Mouse (Mus musculus) embryo, embryonic 11 days (tissue): ENCODE measurements around the gene Serpina3c.
"Not testable (repeated sequence)": the region's sequence is repeated elsewhere in the genome, so short reads cannot be mapped to it uniquely, and the experiment has no call there.

Experiments
- DNase-seq: peaks from one replicate; pipeline ENCODE4 v3.0.0-alpha.2; 2015

The Serpina3c gene

DNA sequence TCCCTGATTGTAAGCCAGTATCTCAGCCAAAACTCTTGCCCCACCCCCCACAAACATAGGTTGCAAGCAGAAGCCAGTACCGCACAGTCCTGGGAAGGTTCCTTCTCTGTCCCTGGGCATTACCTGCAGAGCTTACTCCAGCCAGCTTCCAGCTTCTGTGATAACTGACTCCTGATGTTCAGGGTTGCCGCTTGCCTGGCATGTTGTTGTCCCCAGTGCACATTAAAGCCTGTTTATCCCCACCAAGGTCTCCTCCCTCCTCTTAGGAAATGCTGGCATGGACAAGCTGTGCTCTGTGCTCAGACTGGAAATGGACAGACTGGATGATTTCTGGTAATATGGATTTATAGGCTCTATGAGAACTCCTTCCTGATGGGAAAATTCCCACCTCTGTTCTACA, at the start of gene Serpina3c:
Gene Serpina3c (minus strand): TSS at position 215 of the 400 bp plus-strand sequence.
- no peak for DNase-seq

DNA sequence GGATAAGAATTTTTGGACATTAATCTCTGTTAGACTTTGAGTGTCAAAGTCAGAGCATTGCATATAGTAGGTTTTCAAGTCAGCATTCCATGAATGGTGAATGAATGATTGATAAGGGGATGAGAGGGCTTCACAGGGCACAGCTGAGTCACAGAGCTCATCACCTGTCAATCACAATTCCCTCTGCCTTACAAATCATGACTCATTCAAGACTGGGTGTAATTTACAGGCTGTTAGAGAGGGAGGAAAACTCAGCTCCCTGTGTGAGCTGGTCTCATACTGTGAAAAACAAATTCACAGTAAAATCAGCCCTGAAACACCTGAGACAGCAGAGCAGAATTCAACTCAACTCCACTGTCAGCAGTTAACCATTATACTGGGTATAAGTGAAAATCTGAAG, 37.2 kb upstream of the Serpina3c start:
- no peak for DNase-seq

DNA sequence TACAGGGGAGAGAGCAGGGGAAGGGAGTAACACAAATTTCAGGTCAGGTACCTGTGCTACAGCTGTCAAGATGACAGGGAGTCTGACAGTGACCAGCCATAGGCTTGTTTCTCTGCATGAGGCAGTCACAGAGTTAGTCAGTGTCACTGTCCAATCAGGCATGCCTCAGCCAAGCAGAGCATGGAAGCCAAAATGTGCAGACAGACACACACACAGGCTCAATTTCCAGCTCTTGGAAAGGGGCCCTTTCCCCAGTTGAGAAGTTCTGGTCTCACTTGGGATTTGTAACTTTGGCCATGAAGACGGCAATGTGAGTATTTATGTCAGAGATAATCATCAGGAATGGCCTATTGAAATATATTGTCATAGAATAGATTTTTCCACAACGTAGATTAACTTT, 35.6 kb upstream of the Serpina3c start:
- no peak for DNase-seq

DNA sequence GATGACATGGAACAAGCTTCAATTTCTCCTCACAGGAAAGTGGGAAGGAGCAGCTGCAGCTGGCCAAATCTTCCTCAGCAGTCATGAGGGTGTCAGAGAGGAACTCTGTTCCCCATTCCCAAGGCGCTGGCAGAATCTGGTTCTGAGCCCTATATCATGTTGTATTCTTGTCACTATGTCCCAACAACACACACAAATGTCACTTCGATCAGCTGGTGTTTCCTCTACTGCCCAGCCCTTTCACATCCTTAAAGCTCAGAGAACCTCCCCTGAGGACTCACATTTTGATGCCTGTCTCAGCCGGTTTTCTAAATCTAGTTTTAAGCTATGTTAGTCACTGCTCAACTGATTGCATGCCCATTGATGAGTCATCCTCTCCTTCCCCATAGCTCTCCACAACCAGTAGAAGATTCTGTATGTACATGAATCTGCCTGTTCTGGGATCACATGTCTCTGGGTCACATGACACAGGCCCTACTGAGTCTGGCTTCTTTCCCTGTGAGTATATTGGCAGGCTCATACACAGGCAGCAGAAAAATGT, 32.4 kb upstream of the Serpina3c start:
- no peak for DNase-seq

DNA sequence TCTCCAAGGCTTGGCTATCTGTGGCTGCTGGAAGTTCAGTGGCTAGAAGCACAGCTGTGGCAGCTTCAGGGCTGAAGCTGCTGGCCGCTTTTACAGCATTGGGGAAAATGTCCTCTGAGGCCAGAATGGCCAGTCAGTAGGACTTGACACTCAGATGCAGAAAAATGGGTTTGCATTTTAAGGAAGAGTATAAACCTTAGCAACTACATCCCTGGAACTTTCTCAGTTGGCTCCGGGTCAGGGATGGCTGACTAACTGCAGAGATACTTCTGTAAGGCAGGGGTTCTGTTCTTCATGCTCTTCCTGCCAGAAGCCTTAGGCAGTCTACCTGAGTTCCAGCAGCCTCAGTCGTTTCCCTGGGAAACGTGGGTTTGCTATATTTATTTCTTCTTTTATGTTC, 31.4 kb upstream of the Serpina3c start:
- DNase-seq = no peak

DNA sequence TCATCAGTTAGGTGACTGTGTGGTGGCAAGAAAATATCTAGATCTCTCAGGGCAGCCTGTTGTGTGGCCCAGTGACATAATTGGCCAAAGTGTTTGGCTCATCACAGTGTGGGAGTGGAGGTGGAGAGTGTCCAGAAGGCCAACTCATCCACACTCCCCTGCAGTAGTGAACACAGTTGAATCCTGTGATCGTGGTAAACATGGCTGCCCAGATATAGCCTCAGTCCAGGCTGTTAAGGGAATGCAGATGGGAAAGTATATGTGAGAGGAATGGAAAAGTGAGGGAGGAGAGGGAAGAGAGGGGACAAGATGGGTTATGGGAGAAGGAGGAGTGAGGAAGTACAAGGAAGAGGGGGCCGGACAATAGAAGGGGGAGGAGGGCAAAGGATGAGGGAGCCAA, 25.3 kb upstream of the Serpina3c start:
- no peak for DNase-seq

DNA sequence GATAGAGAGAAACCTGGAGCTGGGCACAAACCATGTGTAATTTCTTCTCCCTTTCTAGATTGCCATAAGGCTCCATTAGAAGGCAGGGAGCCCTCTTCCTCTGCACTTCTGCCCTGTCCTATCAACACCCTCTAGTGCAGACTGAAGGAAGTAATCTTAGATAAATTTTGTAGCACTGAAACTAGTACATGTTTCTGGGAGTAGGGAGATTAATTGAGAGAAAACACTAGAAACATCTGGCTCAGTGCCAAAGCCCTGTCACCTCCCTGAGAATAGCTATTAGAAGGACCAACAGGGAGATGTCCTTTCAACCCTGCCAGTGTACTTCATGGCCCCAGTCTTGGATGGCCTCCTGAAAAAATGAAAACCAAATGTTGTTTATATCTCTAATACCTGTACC, 24.9 kb upstream of the Serpina3c start:
- DNase-seq = no peak

DNA sequence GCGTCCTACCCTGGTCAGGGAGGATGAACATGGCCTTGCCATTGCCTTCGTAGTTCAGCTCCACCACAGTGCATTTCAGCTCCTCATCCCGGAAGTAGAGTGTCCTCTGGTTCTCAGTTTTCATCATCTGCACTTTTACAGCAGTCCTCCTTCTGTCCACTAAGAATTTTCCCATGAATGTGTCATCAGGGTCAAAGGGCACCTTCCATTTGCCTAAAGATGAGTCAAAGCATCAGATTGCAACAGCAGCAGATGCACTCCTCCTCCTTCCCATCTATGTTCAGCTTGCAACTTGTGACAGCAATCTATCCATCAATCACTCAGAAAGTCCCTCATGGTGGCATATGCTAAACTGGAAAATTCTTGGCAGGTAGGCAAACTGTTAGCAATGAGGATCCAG, 22.0 kb upstream of the Serpina3c start:
- no peak for DNase-seq

DNA sequence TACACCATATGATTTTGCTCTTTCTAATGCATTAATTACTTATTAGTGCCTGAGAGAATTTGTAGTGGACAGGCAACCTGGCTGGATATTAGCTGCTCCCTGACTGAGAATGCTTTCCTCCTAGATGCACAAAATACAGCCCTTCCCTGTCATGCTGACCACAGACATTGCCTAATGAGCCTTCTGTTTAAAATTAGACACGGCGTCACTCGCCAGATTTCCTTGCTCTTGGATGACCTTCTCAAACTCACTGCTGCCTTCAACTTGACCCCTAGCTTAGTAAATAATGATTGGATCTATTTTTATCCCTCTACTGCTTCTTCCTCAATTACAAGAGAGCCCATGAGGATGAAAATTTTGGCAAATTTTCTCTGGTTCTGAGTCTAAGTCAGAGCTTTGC, 21.1 kb upstream of the Serpina3c start:
- peak; percentile 7 for DNase-seq

DNA sequence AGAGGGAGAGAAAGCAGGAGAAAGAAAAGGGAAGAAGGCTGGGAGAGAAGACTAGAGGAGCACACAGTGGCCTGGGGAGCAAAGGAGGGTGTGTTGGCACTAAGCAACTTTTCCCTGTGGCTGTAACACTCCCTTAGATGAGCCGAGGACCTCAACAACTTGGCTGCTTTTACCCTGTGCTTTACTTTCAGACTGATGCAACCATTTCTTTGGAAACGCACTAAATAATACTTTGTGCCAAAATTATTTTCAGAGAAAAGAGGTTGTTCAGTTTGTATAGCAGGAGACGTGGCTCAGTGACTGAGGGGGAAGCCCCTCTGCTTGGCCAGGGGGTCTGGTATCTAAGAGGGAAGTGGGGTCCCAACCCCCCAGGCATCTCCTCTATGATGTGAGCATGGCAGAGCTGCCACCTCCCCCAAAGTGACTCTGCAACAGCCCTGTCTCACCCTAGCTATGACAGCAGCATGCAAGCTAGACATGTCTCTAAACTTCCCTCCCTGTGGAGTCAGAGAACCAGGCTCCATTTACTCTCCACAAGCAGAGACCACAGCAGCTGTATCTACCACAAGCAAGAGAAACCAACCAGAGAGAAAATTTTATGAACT, 527 bp downstream of the Serpina3c start:
- no peak for DNase-seq

DNA sequence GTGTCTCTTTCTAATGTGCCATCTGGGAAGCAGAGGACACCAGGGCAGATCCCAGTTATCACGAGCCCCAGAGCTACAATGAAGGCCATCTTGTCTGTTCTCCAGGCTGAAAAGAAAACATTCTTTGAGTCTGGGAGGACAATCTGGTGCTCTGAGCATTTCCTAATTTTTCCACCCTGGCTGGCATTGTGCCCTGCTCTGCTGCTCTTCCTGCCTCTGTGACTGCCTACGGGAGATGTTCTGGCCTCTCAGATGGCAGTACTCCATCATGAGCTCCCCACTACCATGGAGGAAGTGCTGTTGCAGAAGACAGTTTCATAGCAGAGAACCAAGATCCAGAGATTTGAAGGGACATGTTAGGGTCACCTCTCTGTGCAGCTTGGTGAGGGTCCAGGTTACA, 1.7 kb downstream of the Serpina3c start:
- DNase-seq = no peak

DNA sequence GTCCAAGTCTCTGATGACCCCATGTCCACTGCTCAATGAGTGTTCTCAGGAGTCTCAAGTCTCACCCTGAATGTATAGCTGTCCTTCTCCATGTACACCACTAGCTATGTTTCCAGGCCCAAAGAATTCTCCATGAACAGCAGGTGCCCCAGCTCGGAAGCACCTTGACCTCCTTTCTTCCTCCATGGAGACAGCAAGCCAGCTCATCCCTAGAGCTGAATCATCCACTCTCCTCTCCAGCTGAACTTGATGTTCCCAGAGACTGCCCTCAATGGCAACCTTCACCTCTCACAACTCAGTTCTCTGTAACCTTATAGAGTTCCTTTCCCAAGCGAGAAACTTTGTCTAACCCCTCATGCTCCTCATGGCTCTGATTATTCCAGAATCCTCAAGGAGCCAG, 8.1 kb downstream of the Serpina3c start:
- no peak for DNase-seq

DNA sequence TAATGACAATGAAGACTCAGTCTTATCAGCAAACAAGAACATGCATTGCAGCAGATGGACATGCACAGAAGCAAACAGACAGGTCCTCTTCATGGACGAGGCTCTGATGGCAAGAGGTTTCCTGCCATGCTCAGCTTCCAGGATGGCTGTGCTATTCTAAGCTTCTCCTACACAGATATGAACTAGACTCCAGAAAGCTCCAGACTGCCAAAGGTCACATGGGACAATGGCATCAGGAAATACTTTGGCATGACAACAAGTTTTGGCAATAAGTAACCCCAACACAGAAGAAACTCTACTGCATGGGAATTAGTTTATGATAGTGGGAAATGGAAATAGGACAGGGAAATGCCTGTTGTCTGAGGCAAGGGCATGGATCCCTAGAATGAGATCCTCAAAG, 10.4 kb downstream of the Serpina3c start:
- DNase-seq = no peak

DNA sequence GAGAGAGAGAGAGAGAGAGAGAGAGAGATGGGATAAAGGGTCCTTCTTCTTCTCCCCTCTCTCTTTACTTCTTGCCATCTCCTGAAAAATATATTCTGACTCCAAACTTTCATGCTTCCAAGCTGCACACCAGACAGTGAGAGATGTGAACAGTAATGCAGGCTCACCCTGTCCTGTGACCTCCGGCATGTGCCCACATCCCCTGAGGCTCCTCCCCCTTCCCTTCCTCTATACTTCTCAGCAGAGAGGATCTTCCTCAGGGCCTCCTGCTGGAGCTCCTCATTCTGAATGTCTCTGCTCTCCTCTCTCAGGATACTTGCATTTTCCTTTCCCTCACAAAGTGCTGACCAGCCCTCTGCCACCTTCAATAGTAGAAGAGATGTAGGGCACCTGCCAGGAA, 11.2 kb downstream of the Serpina3c start:
- no peak for DNase-seq

DNA sequence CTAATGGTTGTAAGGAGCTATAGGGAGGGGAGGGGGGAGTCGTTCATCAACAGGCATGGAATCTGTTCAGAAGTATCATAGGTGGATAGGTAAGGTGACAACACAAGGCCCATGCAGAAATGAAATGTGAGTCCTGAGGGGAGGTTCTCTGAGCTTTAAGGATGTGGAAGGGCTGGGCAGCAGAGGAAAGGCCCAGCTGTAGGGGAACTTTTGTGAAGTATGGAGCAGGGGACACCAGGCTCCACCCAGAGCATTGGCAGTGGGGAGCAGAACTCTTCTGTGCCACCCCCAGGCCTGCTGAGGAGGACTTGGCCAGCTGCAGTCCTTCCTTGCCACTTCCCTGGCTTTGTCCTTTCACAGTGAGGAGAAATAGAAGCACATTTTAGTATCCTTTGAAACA, 12.2 kb downstream of the Serpina3c start:
- DNase-seq = no peak

DNA sequence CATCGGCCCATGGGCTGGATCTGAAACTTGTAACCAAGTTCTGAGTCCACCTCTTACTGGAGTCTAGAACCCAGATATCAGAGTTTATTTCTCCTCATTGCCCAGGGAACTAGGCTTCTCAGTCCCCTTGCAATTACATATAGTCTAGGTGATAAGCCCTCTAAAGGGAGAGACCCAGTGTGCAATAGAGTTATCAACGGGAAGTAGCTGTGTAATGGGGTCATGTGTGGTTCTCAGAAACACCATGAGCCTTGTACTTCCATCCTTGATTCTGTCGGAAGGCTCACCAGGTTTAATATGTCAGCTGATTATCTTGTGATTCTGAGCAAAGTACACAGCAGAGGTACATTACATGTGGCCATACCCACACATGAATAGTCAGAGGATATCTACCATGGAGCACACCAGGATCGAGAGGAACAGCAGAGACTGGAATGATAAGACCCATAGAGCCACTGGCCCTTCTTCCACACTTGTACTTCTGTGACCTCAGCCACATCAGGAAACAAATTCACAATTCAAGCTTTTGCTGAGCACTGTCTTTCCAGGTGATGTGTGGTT, 13.0 kb downstream of the Serpina3c start:
- no peak for DNase-seq

DNA sequence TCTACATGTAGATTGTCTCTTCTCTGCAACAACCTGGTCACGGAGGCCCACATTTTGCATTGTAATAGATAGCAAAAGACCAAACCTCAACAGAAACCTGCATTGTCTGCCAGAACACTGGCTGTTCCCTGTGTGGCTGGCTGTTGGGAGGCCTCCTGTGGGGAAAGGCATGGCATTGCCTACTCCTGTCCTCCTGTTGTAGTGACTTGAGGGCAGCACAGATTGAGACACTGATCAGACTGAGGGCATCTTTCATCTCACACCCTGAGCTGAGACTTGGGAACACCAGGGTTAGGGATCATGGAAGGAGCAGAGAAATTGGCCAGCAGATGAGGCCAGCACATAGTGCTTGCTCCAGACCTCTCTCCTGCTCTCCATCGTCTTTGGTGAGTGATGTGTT, 15.5 kb downstream of the Serpina3c start:
- no peak for DNase-seq

DNA sequence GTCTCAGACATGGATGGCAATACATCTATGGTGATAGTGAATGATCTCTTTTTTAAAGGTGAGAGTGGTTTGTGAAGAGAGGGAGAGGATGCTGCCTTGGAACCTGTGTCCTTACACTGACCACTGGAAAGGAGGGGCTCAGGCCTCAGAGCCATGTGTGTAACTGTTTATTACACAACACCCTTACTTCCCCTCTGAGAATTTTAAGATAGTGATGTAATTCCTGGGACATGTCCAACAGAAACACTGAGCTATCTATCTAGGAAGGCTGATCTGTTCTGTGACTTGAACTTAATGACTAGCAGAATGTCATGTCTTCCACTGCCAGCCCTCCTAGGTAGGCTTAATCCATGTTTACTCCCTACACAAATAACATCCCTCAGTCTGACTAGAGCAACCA, 22.6 kb downstream of the Serpina3c start:
- no peak for DNase-seq

DNA sequence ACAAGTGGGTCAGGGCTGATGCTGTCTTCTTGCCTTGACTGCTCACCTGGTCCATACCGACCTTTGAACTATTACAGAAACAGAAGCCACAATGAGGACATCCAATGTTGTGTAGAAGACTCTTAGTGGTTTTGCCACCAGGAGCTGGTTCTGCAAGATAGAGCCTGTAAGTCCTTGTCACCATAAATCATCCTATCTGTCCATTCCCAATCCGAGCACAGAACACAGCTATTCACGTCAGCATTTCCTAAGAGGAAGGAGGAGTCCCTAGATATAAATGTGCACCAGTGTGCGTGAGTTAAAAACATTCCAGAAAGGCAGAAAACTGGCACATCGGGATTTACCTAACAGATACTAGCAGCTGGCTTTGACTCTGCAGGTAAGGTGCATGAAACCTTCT, 26.0 kb downstream of the Serpina3c start, which contains the start of gene Serpina3b:
Gene Serpina3b (plus strand): TSS at position 301 of the 400 bp plus-strand sequence.
- no peak for DNase-seq

DNA sequence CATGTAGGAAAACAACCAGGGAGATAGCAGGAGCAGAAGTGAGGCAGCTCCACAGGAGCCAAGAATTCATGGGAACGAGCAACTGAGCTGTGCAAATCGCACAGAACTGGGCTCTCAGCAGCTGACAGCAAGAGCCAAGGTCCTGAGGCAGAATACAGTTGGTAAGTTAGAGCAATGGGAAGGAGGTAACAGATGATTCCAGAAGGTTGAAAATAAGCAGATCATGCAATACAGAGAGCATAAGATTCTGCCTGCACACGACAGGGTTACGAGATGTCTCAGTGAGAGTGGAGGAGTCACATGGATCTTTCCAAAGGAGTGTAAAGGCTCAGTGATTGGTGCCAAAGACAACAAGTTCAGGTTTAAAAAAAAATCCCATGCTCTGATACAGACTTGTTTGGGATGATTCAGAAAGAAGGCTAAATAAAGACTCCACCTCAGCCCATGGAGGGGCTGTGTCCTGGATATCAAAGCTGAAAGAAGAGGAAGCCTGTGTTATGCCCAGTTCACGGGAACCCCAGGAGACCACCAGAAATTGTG, 28.6 kb downstream of the Serpina3c start:
- DNase-seq = no peak

DNA sequence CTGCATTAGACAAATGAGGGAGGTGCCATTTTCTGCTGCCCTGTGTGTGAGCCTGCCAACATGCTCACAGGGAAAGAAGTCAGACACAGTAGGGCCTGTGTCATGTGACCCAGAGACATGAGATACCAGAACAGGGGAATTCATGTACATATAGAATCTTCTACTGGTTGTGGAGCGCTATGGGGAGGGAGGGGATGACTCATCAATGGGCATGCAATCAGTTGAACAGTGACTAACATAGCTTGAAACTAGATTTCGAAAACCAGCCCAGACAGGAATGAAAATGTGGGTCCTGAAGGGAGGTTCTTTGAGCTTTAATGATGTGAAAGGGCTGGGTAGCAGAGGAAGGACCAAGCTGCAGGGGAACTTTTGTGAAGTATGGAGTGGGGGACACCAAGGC, 29.7 kb downstream of the Serpina3c start:
- DNase-seq = no peak

DNA sequence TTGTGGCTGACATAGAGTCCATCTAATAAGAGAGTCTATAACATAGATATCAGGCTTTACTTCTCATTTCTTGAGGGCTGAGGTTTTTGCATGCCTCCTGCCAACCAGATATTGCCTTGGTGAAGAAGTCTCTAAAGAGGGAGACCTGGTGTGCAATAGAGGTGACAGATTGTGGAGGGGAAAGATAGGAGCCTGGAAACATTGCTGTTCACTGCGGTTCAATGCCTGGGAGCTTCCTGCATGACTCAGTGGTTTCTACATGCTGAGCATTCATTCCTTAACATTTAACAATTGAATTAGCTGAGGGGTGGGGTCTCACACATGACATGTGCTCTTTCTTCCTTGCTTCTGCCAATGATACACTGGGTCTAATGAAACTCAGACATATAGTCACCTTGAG, 30.6 kb downstream of the Serpina3c start:
- DNase-seq = no peak

DNA sequence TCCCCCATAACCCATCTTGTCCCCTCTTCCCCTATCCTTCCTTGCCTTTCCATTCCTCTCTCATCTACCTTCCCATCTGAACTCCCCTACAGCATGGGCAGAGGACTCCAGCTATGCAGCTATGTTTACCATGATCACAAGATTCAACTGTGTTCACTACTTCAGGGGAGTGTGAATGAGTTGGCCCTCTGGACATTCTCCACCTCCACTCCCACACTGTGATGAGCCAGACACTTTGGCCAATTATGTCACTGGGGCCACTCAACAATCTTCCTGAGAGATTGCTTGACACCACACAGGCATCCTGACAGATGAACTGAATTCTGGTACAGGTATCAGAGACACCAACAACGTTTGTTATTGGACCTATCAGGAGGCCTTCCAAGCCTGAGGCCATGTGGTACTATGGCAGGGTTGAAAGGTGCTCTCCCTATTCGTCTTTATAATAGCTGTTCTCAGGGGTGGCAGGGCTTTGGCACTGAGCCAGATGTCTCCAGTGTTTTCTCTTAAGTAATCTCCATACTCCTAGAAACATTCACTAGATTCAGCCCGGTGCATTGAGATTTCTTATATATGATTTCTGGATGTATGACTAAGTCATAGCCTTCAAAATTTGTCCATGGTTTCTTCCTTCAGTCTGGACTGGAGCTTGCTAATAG, 38.6 kb downstream of the Serpina3c start:
- no peak for DNase-seq

DNA sequence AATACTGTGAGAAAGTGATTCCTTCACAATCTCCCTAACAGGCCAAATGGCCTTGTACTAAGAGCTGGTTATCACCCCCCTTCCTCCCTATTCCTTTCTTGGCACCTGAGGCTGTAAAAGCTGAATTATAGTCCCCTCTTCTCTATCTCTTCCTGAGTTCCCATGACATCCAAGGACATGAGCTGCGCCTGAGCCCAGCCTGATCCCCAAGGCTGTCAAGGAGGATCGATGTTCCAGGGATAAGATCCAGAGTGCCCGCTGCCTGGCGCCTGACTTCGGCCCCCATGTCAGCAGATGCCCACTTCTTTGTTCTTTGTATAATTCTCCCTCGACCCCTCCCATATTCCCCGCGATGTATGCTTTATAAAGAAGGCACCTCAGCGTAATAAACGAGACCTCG, 41.3 kb downstream of the Serpina3c start, which contains the start of gene Serpina3a:
Gene Serpina3a (plus strand): TSS at position 392 of the 400 bp plus-strand sequence.
- not testable (repeated sequence) for DNase-seq
